Mouse (Mus musculus) lung, adult 2 months (tissue): Measurements from ENCODE around the gene Gsk3a. TPM values are rescaled to one million over a fixed set of nuclear protein-coding genes. Genes with fewer than 3 reads are reported as not detected.
A peak's percentile ranks its signal among the peaks of the same experiment; 100 is the strongest.

ENCODE experiments used
- DNase-seq: peaks from one replicate; pipeline ENCODE4 v3.0.0; 2022
- H3K4me1 ChIP-seq: fragments of 200-500 bp; 2 replicates; pipeline ENCODE4 v1.6.1; 2011; ENCODE audit warnings: low read length; ENCODE audit not compliant: control insufficient read depth, insufficient read depth
- H3K4me3 ChIP-seq: fragments of 200-500 bp; replicated peaks from 2 replicates; pipeline ENCODE3; 2011; ENCODE audit warnings: low read depth, mild to moderate bottlenecking, control low read depth, low read length; ENCODE audit errors: extremely low read depth
- CTCF ChIP-seq: fragments of 200-500 bp; IDR thresholded peaks from 2 replicates; pipeline ENCODE4 v1.5.1; 2011; ENCODE audit warnings: mild to moderate bottlenecking, low read length, control low read depth; ENCODE audit not compliant: insufficient read depth
- POLR2A ChIP-seq: fragments of 200-500 bp; IDR thresholded peaks from 2 replicates; pipeline ENCODE4 v1.6.1; 2011; ENCODE audit warnings: low read depth, mild to moderate bottlenecking, control low read depth, low read length, borderline replicate concordance; ENCODE audit errors: extremely low read depth
- WGBS: fragments of 180-500 bp; shearing (Covaris S2); methylation state at CpG from one replicate; pipeline ENCODE4 v1.1.7; 2018; 5-methylcytosine and 5-hydroxymethylcytosine counted together
- polyA plus RNA-seq: library from polyadenylated mRNA; depleted of rRNA; stranded (reverse); fragments of >200 nt; gene quantifications from 2 replicates; pipeline ENCODE4 v1.2.3, GENCODE M21; 2012; rRNA removed

The Gsk3a gene
- polyA plus RNA-seq: 104 and 116 TPM in 2 replicates

DNA sequence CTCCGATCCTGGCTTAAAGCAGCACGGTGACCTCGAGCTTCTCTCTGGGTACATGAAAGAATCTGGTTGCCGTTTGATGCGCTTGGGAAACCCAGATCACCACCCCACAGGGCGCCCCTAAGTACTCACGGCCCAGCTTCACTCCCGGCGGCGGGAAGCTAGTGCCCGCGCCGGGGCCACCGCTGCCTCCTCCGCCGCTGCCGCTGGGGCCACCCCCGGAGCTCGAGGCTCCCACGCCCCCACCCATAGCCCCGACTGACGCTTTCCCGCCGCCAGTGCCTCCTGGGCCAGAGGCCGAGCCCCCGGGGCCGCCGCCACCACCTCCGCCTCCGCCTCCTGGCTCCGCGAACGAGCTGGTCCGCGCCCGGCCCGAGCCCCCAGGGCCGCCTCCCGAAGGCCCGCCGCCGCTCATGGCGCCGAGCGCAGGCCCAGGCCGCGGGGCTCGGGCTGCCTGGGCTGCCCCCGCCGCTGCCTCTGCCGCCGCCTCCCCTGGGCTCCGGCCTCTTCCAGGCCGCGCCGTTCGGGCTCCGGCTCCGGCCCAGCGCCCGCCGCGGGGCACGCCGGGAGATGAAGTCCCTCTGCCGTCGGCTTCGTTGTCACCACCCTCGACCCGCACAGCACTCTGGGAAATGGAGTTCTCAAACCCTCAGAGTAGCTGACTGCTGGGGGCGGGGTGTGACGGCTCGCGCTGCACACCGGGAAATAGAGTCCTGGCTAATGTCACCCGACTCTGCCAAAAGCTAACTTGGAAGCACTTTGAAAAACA is at the start of gene Gsk3a:
Gene Gsk3a (minus strand): TSS at position 603 of the 766 bp plus-strand sequence.
- H3K4me1 ChIP-seq: no peaks in the 10 kb centered on the region; the same call in 1 of the 2 replicates
- TF ChIP-seq POLR2A: peak; percentile 59; the same call in 1 of the 2 replicates
- TF ChIP-seq CTCF: no peak
- peak within 1 kb of the TSS; percentile 74 for H3K4me3 ChIP-seq
- peak; percentile 98 for DNase-seq
- WGBS: under 1% methylated on average over 76 of the region's 76 CpGs

- no peak for TF ChIP-seq CTCF
- no peak for TF ChIP-seq POLR2A
- no peak for DNase-seq
- Histone ChIP-seq H3K4me1 (peaks cover 15% of the 10 kb centered on the region), H3K4me3 (no peak overlapping the region)
- WGBS: 77% methylated on average over 8 of the region's 8 CpGs
Observed at GRCm38 (mm10) chr7:25286989-25287388, 49.3 kb upstream of the Gsk3a start.

- WGBS: 86% methylated on average over 20 of the region's 20 CpGs
- Histone ChIP-seq H3K4me3 (no peak overlapping the region), H3K4me1 (peaks cover 25% of the 10 kb centered on the region)
- TF ChIP-seq CTCF: no peak
- TF ChIP-seq POLR2A: no peak
- no peak for DNase-seq
Observed at GRCm38 (mm10) chr7:25285511-25286238, 48.0 kb upstream of the Gsk3a start.

GRCm38 (mm10) chr7:25284766-25285165 is 47.1 kb upstream of the Gsk3a start:
- TF ChIP-seq POLR2A (no peak), CTCF (no peak)
- 52% methylated on average over 5 of the region's 5 CpGs for WGBS
- Histone ChIP-seq H3K4me3 (no peak overlapping the region), H3K4me1 (peaks cover 34% of the 10 kb centered on the region)
- no peak for DNase-seq

- no peak for TF ChIP-seq CTCF
- WGBS: 47% methylated on average over 2 of the region's 2 CpGs
- H3K4me3 ChIP-seq: no peak overlapping the region
- DNase-seq: no peak
- peaks cover 36% of the 10 kb centered on the region for H3K4me1 ChIP-seq
Observed at GRCm38 (mm10) chr7:25284171-25284570, 46.5 kb upstream of the Gsk3a start.

DNA sequence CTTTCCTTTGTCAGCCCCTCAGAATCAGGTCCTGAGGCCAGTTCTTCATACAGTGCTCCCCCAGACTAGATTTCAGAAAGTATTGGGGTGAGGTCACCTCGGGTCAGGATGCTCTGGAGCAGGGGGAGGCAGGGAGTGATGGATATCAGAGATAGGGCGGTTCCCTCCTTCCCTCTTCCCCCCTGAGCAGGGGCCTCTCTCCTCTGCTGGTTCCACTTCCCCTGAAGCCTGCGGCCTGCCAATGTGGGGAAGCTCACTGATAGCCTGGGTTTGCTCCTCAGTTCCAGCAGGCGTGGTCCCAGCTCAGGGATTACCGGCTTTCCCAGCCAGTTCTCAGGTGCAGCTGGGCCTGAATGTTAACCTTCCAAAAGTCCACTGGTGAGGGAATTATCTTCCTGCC is 46.0 kb upstream of the Gsk3a start:
- TF ChIP-seq POLR2A: no peak
- TF ChIP-seq CTCF: no peak
- DNase-seq: no peak
- 20% methylated on average over 5 of the region's 5 CpGs for WGBS
- H3K4me3 ChIP-seq: no peak overlapping the region
- peaks cover 36% of the 10 kb centered on the region for H3K4me1 ChIP-seq

- Histone ChIP-seq H3K4me1 (peaks cover 38% of the 10 kb centered on the region), H3K4me3 (peak overlapping the region; percentile 73)
- WGBS: under 1% methylated on average over 27 of the region's 36 CpGs
- DNase-seq: peak; percentile 56
- TF ChIP-seq CTCF (no peak), POLR2A (0 out of 2 replicates have a peak, but pooled peaks have one; percentile 8)
Observed at GRCm38 (mm10) chr7:25282731-25283211, 45.1 kb upstream of the Gsk3a start.

DNA sequence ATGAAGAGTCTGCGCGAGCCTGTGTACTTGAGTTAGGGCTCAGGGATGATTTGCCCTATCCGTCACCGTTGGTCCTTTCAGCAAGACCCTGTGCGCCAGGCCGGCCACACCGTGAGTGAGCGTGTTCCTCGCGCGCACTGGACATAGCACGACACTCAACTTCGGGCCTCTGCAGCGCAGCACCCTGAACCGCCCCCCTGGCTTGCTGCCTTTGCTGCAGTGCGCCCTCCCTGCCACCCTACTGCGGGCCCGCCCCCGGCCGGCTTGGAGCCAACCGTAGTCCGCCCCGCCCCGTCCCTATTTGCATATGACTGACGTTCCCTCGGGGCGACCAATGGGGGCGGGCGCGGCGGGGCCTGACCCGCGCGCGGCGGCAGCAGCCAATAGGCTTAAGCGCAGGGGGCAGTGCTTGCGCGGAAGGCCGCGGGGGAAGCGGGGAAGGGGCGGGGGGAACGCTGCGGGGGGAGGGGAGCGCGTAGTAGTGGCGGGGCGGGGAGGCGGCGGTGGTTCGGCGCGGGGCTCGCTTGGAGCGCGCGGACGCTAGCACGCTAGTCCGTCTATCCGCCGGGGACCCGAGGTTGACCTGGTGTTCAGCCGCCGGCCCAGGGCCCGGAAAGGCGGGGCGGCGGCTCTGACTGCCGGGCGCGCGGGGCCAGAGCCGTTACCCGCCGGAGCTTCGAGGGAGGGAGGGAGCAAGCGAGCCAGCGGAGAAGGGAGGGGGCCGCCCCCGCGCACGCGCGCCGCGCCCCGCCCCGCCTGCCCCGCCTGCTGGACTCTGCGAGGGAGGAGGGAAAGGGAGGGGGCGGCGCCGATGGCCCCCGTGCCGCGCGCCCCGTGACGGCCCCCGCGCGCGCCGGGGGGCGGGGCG is 44.3 kb upstream of the Gsk3a start:
- TF ChIP-seq POLR2A (peak; percentile 92; the same call in 1 of the 2 replicates), CTCF (no peak)
- 2% methylated on average over 76 of the region's 108 CpGs for WGBS
- DNase-seq: peak; percentile 96

More for the DNA sequence above, 44.3 kb upstream of the Gsk3a start:
- H3K4me3 ChIP-seq: peak overlapping the region; percentile 73
- peaks cover 42% of the 10 kb centered on the region for H3K4me1 ChIP-seq
